Mouse (Mus musculus): Measurements from ENCODE around the gene Olfr992. TPM values are rescaled to one million over a fixed set of nuclear protein-coding genes. Genes with fewer than 3 reads are reported as not detected.
"Not testable (repeated sequence)": the region's sequence is repeated elsewhere in the genome, so short reads cannot be mapped to it uniquely, and the experiment has no call there.

Gene Olfr992
- polyA plus RNA-seq (2014; fragmentation: Nextera tagmentation; extraction: Ambion mirVana) = not detected in 2 replicates

GRCm38 (mm10) chr2:85409369-85409768 lies at the start of gene Olfr992:
Gene Olfr992 (minus strand): TSS chr2:85409469.
- WGBS = 65% methylated on average over 2 of the region's 2 CpGs
- ATAC-seq (ENCODE audit: low FRiP score, low TSS enrichment) = no peak
- Histone ChIP-seq H3K4me1 (ENCODE audit: control insufficient read depth, insufficient read depth, low read length) (no peaks in the 10 kb centered on the region), H3K27me3 (ENCODE audit: control insufficient read depth, insufficient read depth, low read length) (no peaks in the 10 kb centered on the region), H3K36me3 (ENCODE audit: control insufficient read depth, insufficient read depth, low read length) (no peaks in the 10 kb centered on the region), H3K27ac (ENCODE audit: low read depth, low read length) (no peak within 1 kb of the TSS), H3K4me3 (ENCODE audit: low read length) (no peak within 1 kb of the TSS), H3K9me3 (ENCODE audit: control insufficient read depth, low read length) (no peaks in the 10 kb centered on the region), H3K9ac (ENCODE audit: low read depth, low read length) (no peak within 1 kb of the TSS), H3K4me2 (replicated peaks; ENCODE audit: low read depth, low read length) (no peak within 1 kb of the TSS)

- Histone ChIP-seq H3K9me3 (ENCODE audit: control insufficient read depth, low read length) (no peaks in the 10 kb centered on the region), H3K4me1 (ENCODE audit: control insufficient read depth, insufficient read depth, low read length) (no peaks in the 10 kb centered on the region), H3K4me3 (ENCODE audit: low read length) (no peak within 1 kb of the TSS), H3K9ac (ENCODE audit: low read depth, low read length) (no peak within 1 kb of the TSS), H3K27me3 (ENCODE audit: control insufficient read depth, insufficient read depth, low read length) (no peaks in the 10 kb centered on the region), H3K36me3 (ENCODE audit: control insufficient read depth, insufficient read depth, low read length) (no peaks in the 10 kb centered on the region), H3K4me2 (replicated peaks; ENCODE audit: low read depth, low read length) (no peak within 1 kb of the TSS), H3K27ac (ENCODE audit: low read depth, low read length) (no peak within 1 kb of the TSS)
- no peak for ATAC-seq (ENCODE audit: low FRiP score, low TSS enrichment)
- 50% methylated on average over 1 of the region's 1 CpGs for WGBS
Measured at GRCm38 (mm10) chr2:85443539-85443938, 34.3 kb upstream of the Olfr992 start, which contains the start of gene Olfr995. Gene Olfr995 (minus strand): TSS chr2:85443639.

- no peak overlapping the region for H3K9ac ChIP-seq (ENCODE audit: low read depth, low read length)
- H3K4me3 ChIP-seq (ENCODE audit: low read length) = no peak overlapping the region
- H3K9me3 ChIP-seq (ENCODE audit: control insufficient read depth, low read length) = no peaks in the 10 kb centered on the region
- no peak for ATAC-seq (ENCODE audit: low FRiP score, low TSS enrichment)
- no peaks in the 10 kb centered on the region for H3K27me3 ChIP-seq (ENCODE audit: control insufficient read depth, insufficient read depth, low read length)
- no peaks in the 10 kb centered on the region for H3K4me1 ChIP-seq (ENCODE audit: control insufficient read depth, insufficient read depth, low read length)
- H3K4me2 ChIP-seq (replicated peaks; ENCODE audit: low read depth, low read length) = no peak overlapping the region
- H3K36me3 ChIP-seq (ENCODE audit: control insufficient read depth, insufficient read depth, low read length) = no peaks in the 10 kb centered on the region
- no peak overlapping the region for H3K27ac ChIP-seq (ENCODE audit: low read depth, low read length)
Measured at GRCm38 (mm10) chr2:85442546-85442945, 33.3 kb upstream of the Olfr992 start.

GRCm38 (mm10) chr2:85436351-85436750 lies 27.1 kb upstream of the Olfr992 start, which contains the start of gene Olfr994:
Gene Olfr994 (minus strand): TSS chr2:85436451.
- Histone ChIP-seq H3K4me2 (replicated peaks; ENCODE audit: low read depth, low read length) (no peak within 1 kb of the TSS), H3K9ac (ENCODE audit: low read depth, low read length) (no peak within 1 kb of the TSS), H3K27ac (ENCODE audit: low read depth, low read length) (no peak within 1 kb of the TSS), H3K27me3 (ENCODE audit: control insufficient read depth, insufficient read depth, low read length) (no peaks in the 10 kb centered on the region), H3K36me3 (ENCODE audit: control insufficient read depth, insufficient read depth, low read length) (no peaks in the 10 kb centered on the region), H3K9me3 (ENCODE audit: control insufficient read depth, low read length) (no peaks in the 10 kb centered on the region), H3K4me3 (ENCODE audit: low read length) (no peak within 1 kb of the TSS), H3K4me1 (ENCODE audit: control insufficient read depth, insufficient read depth, low read length) (no peaks in the 10 kb centered on the region)
- ATAC-seq (ENCODE audit: low FRiP score, low TSS enrichment) = no peak
- 94% methylated on average over 3 of the region's 3 CpGs for WGBS

GRCm38 (mm10) chr2:85425893-85426292 lies 16.6 kb upstream of the Olfr992 start:
- WGBS = 83% methylated on average over 1 of the region's 1 CpGs
- Histone ChIP-seq H3K27me3 (ENCODE audit: control insufficient read depth, insufficient read depth, low read length) (no peaks in the 10 kb centered on the region), H3K4me2 (replicated peaks; ENCODE audit: low read depth, low read length) (no peak overlapping the region), H3K27ac (ENCODE audit: low read depth, low read length) (no peak overlapping the region), H3K9me3 (ENCODE audit: control insufficient read depth, low read length) (no peaks in the 10 kb centered on the region), H3K4me3 (ENCODE audit: low read length) (no peak overlapping the region), H3K9ac (ENCODE audit: low read depth, low read length) (no peak overlapping the region), H3K4me1 (ENCODE audit: control insufficient read depth, insufficient read depth, low read length) (no peaks in the 10 kb centered on the region), H3K36me3 (ENCODE audit: control insufficient read depth, insufficient read depth, low read length) (no peaks in the 10 kb centered on the region)
- ATAC-seq (ENCODE audit: low FRiP score, low TSS enrichment) = no peak

- Histone ChIP-seq H3K4me1 (ENCODE audit: control insufficient read depth, insufficient read depth, low read length) (no peaks in the 10 kb centered on the region), H3K4me3 (ENCODE audit: low read length) (no peak within 1 kb of the TSS), H3K4me2 (replicated peaks; ENCODE audit: low read depth, low read length) (no peak within 1 kb of the TSS), H3K9ac (ENCODE audit: low read depth, low read length) (no peak within 1 kb of the TSS), H3K27ac (ENCODE audit: low read depth, low read length) (no peak within 1 kb of the TSS), H3K27me3 (ENCODE audit: control insufficient read depth, insufficient read depth, low read length) (no peaks in the 10 kb centered on the region), H3K9me3 (ENCODE audit: control insufficient read depth, low read length) (no peaks in the 10 kb centered on the region), H3K36me3 (ENCODE audit: control insufficient read depth, insufficient read depth, low read length) (no peaks in the 10 kb centered on the region)
- no peak for ATAC-seq (ENCODE audit: low FRiP score, low TSS enrichment)
Measured at GRCm38 (mm10) chr2:85414777-85415176, 5.5 kb upstream of the Olfr992 start, which contains the start of gene Olfr993. Gene Olfr993 (minus strand): TSS chr2:85414877.

- H3K36me3 ChIP-seq (ENCODE audit: control insufficient read depth, insufficient read depth, low read length); H3K27ac ChIP-seq (ENCODE audit: low read depth, low read length); H3K27me3 ChIP-seq (ENCODE audit: control insufficient read depth, insufficient read depth, low read length); H3K4me2 ChIP-seq (replicated peaks; ENCODE audit: low read depth, low read length); H3K9me3 ChIP-seq (ENCODE audit: control insufficient read depth, low read length); H3K9ac ChIP-seq (ENCODE audit: low read depth, low read length); ATAC-seq (ENCODE audit: low FRiP score, low TSS enrichment); H3K4me3 ChIP-seq (ENCODE audit: low read length); H3K4me1 ChIP-seq (ENCODE audit: control insufficient read depth, insufficient read depth, low read length): not testable (repeated sequence)
Measured at GRCm38 (mm10) chr2:85363127-85363526, 46.1 kb downstream of the Olfr992 start, which contains the start of gene Olfr988. Gene Olfr988 (minus strand): TSS chr2:85363227.

Other genes starting within 250 kb of the Olfr992 start
- 0.39 and 0.47 TPM in 2 replicates for gene Lrrc55, start 212.3 kb downstream of the Olfr992 start, polyA plus RNA-seq (2014; fragmentation: Nextera tagmentation; extraction: Ambion mirVana)
- gene Olfr987, start 70.2 kb downstream of the Olfr992 start, polyA plus RNA-seq (2014; fragmentation: Nextera tagmentation; extraction: Ambion mirVana) = not detected in 2 replicates
- gene Olfr988, start 46.2 kb downstream of the Olfr992 start, polyA plus RNA-seq (2014; fragmentation: Nextera tagmentation; extraction: Ambion mirVana) = not detected in 2 replicates
- not detected in 2 replicates for gene Olfr993, start 5.4 kb upstream of the Olfr992 start, polyA plus RNA-seq (2014; fragmentation: Nextera tagmentation; extraction: Ambion mirVana)
- not detected in 2 replicates for gene Olfr994, start 27.0 kb upstream of the Olfr992 start, polyA plus RNA-seq (2014; fragmentation: Nextera tagmentation; extraction: Ambion mirVana)
- not detected in 2 replicates for gene Olfr995, start 34.2 kb upstream of the Olfr992 start, polyA plus RNA-seq (2014; fragmentation: Nextera tagmentation; extraction: Ambion mirVana)
- not detected in 2 replicates for gene 4833423E24Rik, start 109.6 kb upstream of the Olfr992 start, polyA plus RNA-seq (2014; fragmentation: Nextera tagmentation; extraction: Ambion mirVana)
- gene Olfr996, start 169.7 kb upstream of the Olfr992 start, polyA plus RNA-seq (2014; fragmentation: Nextera tagmentation; extraction: Ambion mirVana) = not detected in 2 replicates
- gene Olfr998, start 179.5 kb upstream of the Olfr992 start, polyA plus RNA-seq (2014; fragmentation: Nextera tagmentation; extraction: Ambion mirVana) = not detected in 2 replicates
- gene Olfr1000, start 202.4 kb upstream of the Olfr992 start, polyA plus RNA-seq (2014; fragmentation: Nextera tagmentation; extraction: Ambion mirVana) = not detected in 2 replicates
- not detected in 2 replicates for gene Olfr1002, start 241.2 kb upstream of the Olfr992 start, polyA plus RNA-seq (2014; fragmentation: Nextera tagmentation; extraction: Ambion mirVana)

Data from kidney, embryonic 14.5 days (tissue).